In the genomic region with DNA sequence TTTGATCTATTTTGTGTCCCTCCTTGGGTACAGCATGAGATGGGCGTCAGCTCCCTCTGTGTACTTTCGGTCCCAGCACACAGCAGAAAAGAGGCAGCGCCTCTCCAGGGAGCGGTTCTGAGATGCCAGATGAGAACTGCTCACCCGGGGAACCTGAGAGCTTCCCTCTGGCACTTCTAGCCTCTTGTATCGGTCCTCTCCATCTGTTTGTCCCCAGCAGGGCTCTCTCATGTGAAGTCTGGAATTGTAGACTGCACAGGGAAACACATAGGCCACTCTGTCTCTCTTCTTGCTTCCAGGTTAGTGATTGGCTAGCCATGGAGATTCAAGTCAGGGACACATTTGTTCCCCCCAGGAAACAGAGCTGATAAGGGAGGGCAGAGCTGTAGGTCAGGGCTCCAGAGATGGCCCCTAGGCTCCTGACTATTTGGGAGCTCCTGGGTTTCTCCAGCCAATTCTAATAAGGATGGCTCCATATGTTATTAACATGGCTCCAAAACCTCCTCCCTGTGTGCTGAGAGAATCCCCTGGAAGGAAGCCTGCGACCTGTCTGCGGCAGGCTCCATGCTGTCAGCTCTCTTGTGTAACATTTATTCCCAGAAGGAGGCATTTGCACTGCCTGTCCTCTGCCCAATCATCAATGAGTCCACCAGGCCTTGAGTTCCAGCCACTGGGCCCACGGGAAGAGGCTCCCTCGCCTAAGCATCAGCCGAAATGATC, we compare ENCODE assay signal across 22 mouse cellular contexts. TPM values are rescaled to one million over a fixed set of nuclear protein-coding genes. Genes with fewer than 3 reads are reported as not detected.
DNase-seq lines count a peak whose midpoint lies in the region; ATAC-seq lines count a peak whose summit lies in the region.
"Had no signal": no experiment of that assay in that cellular context is flagged by ENCODE, and none has a peak within 500 bp of the region (broad histone marks: within the 10 kb centered on the region; RNA-seq: fewer than 3 reads in every experiment).

No protein-coding gene starts in this region.

- peaks cover 86% of the 10 kb centered on the region for H3K27me3 ChIP-seq in embryonic facial prominence, embryonic 10.5 days (replicated peaks; ENCODE audit: low read depth, poor library complexity, severe bottlenecking)

- 69% methylated on average over 11 of the region's 11 CpGs for WGBS in embryonic facial prominence, embryonic 10.5 days

- peaks cover 87% of the 10 kb centered on the region for H3K36me3 ChIP-seq in embryonic facial prominence, embryonic 10.5 days (replicated peaks)
- H3K36me3 ChIP-seq: embryonic facial prominence, embryonic 15.5 days; heart, embryonic 15.5 days; hindbrain, embryonic 13.5 days; intestine, embryonic 15.5 days had no signal

- H3K4me3 ChIP-seq in embryonic facial prominence, embryonic 10.5 days: no peak overlapping the region
- H3K4me3 ChIP-seq: embryonic facial prominence, embryonic 15.5 days; erythroblast, embryonic 14.5 days; forebrain, embryonic 10.5 days; heart, adult 2 months; heart, embryonic 15.5 days; hindbrain, embryonic 13.5 days; intestine, embryonic 15.5 days had no signal

- peaks cover 59% of the 10 kb centered on the region for H3K4me1 ChIP-seq in embryonic facial prominence, embryonic 10.5 days
- H3K4me1 ChIP-seq: intestine, embryonic 15.5 days had no signal

- DNase-seq in brain, adult 2 months (ENCODE audit: low read depth, low spot score): peak; percentile 58
- DNase-seq in cerebellum, adult 18-20 months: peak; percentile 51 to 52
- DNase-seq in cerebellum, adult 9-11 months: peak; percentile 61
- no peak for DNase-seq in embryonic facial prominence, embryonic 10.5 days (ENCODE audit: low spot score)
- no peak for DNase-seq in layer of hippocampus, postnatal 10 days (ENCODE audit: low spot score in 2 of 2)
- no peak for DNase-seq in T-cell, adult 2 months (ENCODE audit: low spot score)
- DNase-seq: adrenal gland, adult 8-10 months; adrenal gland, postnatal 36 days; gastrocnemius, postnatal 36 days; heart, adult 2 months; heart, postnatal 14 days; kidney, adult 18-20 months had no signal

- no peak for ATAC-seq in granulocyte monocyte progenitor cell, adult 5-6 weeks (replicated peaks; ENCODE audit: poor library complexity, severe bottlenecking)
- ATAC-seq: forebrain, embryonic 14.5 days; intestine, embryonic 15.5 days had no signal

- no peaks in the 10 kb centered on the region for H3K9me3 ChIP-seq in embryonic facial prominence, embryonic 10.5 days
- H3K9me3 ChIP-seq: embryonic facial prominence, embryonic 15.5 days; forebrain, embryonic 10.5 days; heart, embryonic 15.5 days; hindbrain, embryonic 13.5 days; intestine, embryonic 15.5 days had no signal

- 0 out of 2 replicates have a peak overlapping the region, but pooled peaks have one; percentile 30 for H3K27ac ChIP-seq in embryonic facial prominence, embryonic 10.5 days (replicated peaks)
- H3K27ac ChIP-seq: embryonic facial prominence, embryonic 15.5 days; forebrain, embryonic 10.5 days; heart, adult 2 months; heart, embryonic 15.5 days; hindbrain, embryonic 13.5 days; intestine, embryonic 15.5 days had no signal

RNA-seq across cellular contexts. Expression of a gene that starts 12.3 kb away (rescaled TPM):
- 22.4 and 22.7 TPM in 2 replicates for polyA plus RNA-seq in embryonic facial prominence, embryonic 10.5 days (2016; fragmentation: Nextera tagmentation; extraction: Ambion mirVana)
- 1 to 10 TPM in 1 of 2 experiments, under 1 TPM in 1; 0.94 to 1.2 TPM for total RNA-seq in layer of hippocampus, postnatal 10 days (2021)
- total RNA-seq in granulocyte monocyte progenitor cell, adult 5-6 weeks (2014; fragmentation: Nextera tagmentation): not detected in 2 replicates
- not detected in 2 replicates for total RNA-seq in granulocyte monocyte progenitor cell, adult 5-6 weeks (2017)
- total RNA-seq: common myeloid progenitor, adult 5-6 weeks; hematopoietic stem cell, adult 5-6 weeks had no signal

Comparison
In these comparisons a context has a peak if more than half of its experiments do, and no peak if none do; other contexts are left out.
1. DNase-seq: peak in brain, adult 2 months (single experiment), cerebellum, adult 18-20 months (2 of 2) and cerebellum, adult 9-11 months (single experiment); none in embryonic facial prominence, embryonic 10.5 days (single experiment), layer of hippocampus, postnatal 10 days (0 of 2) and T-cell, adult 2 months (single experiment).